Mouse (Mus musculus): ENCODE data around the gene Etv3. TPM values are rescaled to one million over a fixed set of nuclear protein-coding genes. Genes with fewer than 3 reads are reported as not detected.

Etv3 gene
- polyA plus RNA-seq, 1 experiment, result 4.6 TPM

DNA sequence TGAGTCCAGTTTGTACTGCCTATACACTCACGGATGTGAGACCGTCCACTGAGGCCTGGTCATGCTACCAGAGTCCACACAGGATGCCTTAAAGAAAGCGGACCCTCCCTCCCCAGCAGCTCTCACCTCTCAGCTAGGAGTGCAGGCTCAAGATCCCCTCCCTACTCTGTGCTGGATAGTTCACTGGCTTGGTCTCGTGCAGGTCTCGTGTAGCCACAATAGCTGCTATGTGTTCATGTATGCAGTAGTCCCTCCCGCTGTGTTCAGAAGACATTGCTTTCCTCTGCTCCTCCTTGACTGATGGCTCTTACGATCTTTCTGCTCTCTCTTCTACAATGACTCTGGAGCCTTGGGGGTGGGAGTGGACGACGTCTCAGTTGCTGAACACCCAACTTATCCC is 26.9 kb upstream of the Etv3 start:
- H3K79me2 ChIP-seq (ENCODE audit: control insufficient read depth, insufficient read depth), result no peaks in the 10 kb centered on the region
- H3ac ChIP-seq (ENCODE audit: control insufficient read depth, insufficient read length), result no peak overlapping the region
- no peak for TF ChIP-seq REST (IDR thresholded peaks at IDR 0.05; ENCODE audit: insufficient read depth, insufficient read length)
- H3K36me3 ChIP-seq (ENCODE audit: control insufficient read depth, insufficient read depth), result no peaks in the 10 kb centered on the region
- no peak overlapping the region for H3K4me2 ChIP-seq (ENCODE audit: low read depth)
- no peak overlapping the region for H3K4me3 ChIP-seq
- H3K27me3 ChIP-seq (ENCODE audit: control insufficient read depth, insufficient read depth, insufficient read length), result peaks cover 21% of the 10 kb centered on the region

DNA sequence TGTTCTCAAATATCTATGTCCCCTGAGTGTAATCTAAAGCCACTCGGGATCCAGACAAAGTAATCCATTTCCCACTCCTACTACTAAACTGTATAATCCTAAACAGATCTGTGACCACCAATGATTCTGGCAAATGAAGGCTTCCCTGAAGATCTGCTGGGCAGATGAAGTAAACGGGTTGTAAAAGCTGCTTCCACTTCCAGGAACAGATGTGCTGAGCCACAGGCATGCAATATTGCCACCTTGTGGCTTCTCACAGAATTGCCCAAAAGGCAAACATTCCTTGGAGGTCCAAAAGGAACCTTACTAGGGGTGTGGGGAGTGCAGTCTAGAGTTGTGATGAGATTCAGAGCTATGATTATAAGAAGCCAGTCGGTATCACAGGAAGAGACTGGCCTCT is 26.1 kb upstream of the Etv3 start:
- Histone ChIP-seq H3K36me3 (ENCODE audit: control insufficient read depth, insufficient read depth) (no peaks in the 10 kb centered on the region), H3K4me2 (ENCODE audit: low read depth) (no peak overlapping the region), H3K79me2 (ENCODE audit: control insufficient read depth, insufficient read depth) (no peaks in the 10 kb centered on the region), H3K27me3 (ENCODE audit: control insufficient read depth, insufficient read depth, insufficient read length) (peaks cover 21% of the 10 kb centered on the region), H3ac (ENCODE audit: control insufficient read depth, insufficient read length) (no peak overlapping the region), H3K4me3 (no peak overlapping the region)
- TF ChIP-seq MYOG (IDR thresholded peaks at IDR 0.05; ENCODE audit: control insufficient read depth in 1 of 3, insufficient read depth in 1 of 3, insufficient read length in 2 of 3, low read depth in 2 of 3) (no peak), MYOD1 (IDR thresholded peaks at IDR 0.05; ENCODE audit: control insufficient read depth in 1 of 3, insufficient read length in 2 of 3, low read depth in 2 of 3) (no peak), USF1 (IDR thresholded peaks at IDR 0.05; ENCODE audit: low read depth) (no peak), POLR2A (IDR thresholded peaks at IDR 0.05; ENCODE audit: insufficient read length, low read depth) (no peak), POLR2AphosphoS2 (IDR thresholded peaks at IDR 0.05; ENCODE audit: insufficient read length, low read depth) (no peak)

DNA sequence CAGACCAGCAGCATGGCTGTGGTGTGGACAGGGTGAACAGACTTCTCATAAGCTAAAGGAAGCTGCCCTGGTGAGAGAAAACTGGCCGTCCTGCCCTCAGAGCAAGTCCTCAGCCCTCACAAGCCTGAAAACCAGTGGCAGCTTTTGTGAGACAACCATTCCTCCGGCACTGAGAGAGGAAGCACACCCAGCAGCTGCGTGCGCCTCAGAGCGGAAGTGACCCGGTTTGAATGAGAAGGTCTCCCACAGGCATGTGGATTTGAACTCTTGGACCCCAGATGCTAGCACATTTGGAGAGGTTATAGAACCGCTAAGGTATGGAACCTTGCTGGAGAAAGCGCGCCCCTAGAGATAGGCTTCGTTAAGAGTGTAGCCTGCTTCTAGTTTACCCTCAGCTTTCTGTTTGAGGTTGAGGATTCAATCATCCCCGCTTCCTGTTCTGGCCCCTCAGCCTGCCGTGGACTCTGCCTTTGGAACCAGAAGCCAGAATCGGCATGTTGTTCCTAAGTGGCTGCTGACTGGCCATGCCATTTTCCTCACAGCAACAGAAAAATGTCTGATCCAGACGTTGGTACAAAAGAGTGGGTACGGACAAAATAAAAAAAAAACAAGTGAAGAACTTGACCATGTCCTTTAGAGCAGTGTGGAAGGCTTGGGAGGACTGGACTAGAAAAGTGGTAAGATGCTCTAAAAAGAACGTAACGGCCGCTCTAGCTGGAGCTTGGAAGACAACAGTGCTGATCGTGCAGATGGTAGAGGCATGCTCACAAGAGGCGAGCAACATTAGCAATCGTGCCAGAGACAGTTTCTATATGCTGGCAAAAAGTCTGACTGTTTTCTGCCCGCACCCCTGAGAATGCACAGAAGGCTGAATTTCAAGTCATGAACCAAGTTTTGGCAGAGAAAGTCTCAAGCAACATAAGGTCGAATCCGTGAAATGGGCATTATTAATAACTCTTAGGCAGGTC is 24.8 kb upstream of the Etv3 start:
- TF ChIP-seq USF1 (IDR thresholded peaks at IDR 0.05; ENCODE audit: low read depth) (no peak), TCF12 (IDR thresholded peaks at IDR 0.05; ENCODE audit: insufficient read depth, poor library complexity, severe bottlenecking) (no peak), CEBPB (IDR thresholded peaks at IDR 0.05; ENCODE audit: insufficient read depth, poor library complexity, severe bottlenecking) (no peak), POLR2AphosphoS2 (IDR thresholded peaks at IDR 0.05; ENCODE audit: insufficient read length, low read depth) (no peak), MYOG (IDR thresholded peaks at IDR 0.05; ENCODE audit: control insufficient read depth in 1 of 3, insufficient read depth in 1 of 3, insufficient read length in 2 of 3, low read depth in 2 of 3) (no peak), E2F4 (IDR thresholded peaks at IDR 0.05; ENCODE audit: insufficient read depth) (no peak), REST (IDR thresholded peaks at IDR 0.05; ENCODE audit: insufficient read depth, insufficient read length) (no peak)
- H3K36me3 ChIP-seq (ENCODE audit: control insufficient read depth, insufficient read depth), result no peaks in the 10 kb centered on the region
- no peaks in the 10 kb centered on the region for H3K79me2 ChIP-seq (ENCODE audit: control insufficient read depth, insufficient read depth)
- H3K4me2 ChIP-seq (ENCODE audit: low read depth), result no peak overlapping the region
- no peak overlapping the region for H3K4me3 ChIP-seq
- peaks cover 21% of the 10 kb centered on the region for H3K27me3 ChIP-seq (ENCODE audit: control insufficient read depth, insufficient read depth, insufficient read length)
- H3ac ChIP-seq (ENCODE audit: control insufficient read depth, insufficient read length), result no peak overlapping the region

DNA sequence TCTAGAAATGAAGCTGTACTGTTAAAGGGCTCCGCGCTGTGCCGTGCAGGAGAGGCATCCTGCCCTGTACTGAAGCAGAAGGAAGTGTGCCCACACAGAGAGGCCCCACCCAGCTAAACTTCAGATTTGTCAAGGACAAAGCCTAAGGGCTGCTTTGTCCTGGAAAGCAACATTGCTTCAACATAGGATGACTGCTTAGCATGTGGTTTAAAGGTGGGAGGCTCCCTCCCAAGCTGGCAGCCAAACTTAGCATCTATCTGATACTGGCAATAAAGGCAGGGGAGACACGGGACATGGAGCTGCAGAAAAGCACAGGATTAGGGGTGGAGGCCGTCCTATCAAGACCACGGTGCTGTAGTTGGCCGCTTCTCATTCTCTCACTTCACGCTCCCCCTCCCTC is 24.1 kb upstream of the Etv3 start:
- peaks cover 21% of the 10 kb centered on the region for H3K27me3 ChIP-seq (ENCODE audit: control insufficient read depth, insufficient read depth, insufficient read length)
- no peak overlapping the region for H3ac ChIP-seq (ENCODE audit: control insufficient read depth, insufficient read length)

DNA sequence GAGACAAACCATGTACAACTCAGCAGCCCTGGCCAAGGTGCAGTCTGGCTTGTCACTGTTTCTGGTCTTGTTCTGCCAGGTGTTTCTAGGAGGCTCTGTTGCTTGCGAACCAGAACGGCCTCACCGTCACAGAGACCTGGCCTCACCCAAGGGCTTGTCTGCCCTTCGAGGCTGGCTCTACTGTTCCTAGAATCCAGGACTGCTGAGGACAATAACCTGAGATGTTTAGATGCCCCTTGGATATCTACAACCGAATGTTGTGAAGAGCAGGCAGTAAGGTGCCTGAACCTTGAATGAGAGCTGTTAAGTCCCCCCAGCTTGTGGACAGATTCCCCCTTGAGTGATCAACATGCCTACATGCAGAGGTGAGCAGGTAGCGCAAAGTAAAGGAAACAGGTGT is 22.4 kb upstream of the Etv3 start:
- H3K4me3 ChIP-seq, result no peak overlapping the region
- TF ChIP-seq MYOD1 (IDR thresholded peaks at IDR 0.05; ENCODE audit: control insufficient read depth in 1 of 3, insufficient read length in 2 of 3, low read depth in 2 of 3) (no peak), USF1 (IDR thresholded peaks at IDR 0.05; ENCODE audit: low read depth) (no peak), TCF12 (IDR thresholded peaks at IDR 0.05; ENCODE audit: insufficient read depth, poor library complexity, severe bottlenecking) (no peak), MYOG (IDR thresholded peaks at IDR 0.05; ENCODE audit: control insufficient read depth in 1 of 3, insufficient read depth in 1 of 3, insufficient read length in 2 of 3, low read depth in 2 of 3) (no peak), TCF3 (IDR thresholded peaks at IDR 0.05; ENCODE audit: insufficient read length, low read depth) (no peak), POLR2A (IDR thresholded peaks at IDR 0.05; ENCODE audit: insufficient read length, low read depth) (no peak)
- no peaks in the 10 kb centered on the region for H3K36me3 ChIP-seq (ENCODE audit: control insufficient read depth, insufficient read depth)
- no peaks in the 10 kb centered on the region for H3K79me2 ChIP-seq (ENCODE audit: control insufficient read depth, insufficient read depth)
- peaks cover 21% of the 10 kb centered on the region for H3K27me3 ChIP-seq (ENCODE audit: control insufficient read depth, insufficient read depth, insufficient read length)
- no peak overlapping the region for H3ac ChIP-seq (ENCODE audit: control insufficient read depth, insufficient read length)
- no peak overlapping the region for H3K4me2 ChIP-seq (ENCODE audit: low read depth)

More for the DNA sequence above, 24.1 kb upstream of the Etv3 start:
- no peaks in the 10 kb centered on the region for H3K79me2 ChIP-seq (ENCODE audit: control insufficient read depth, insufficient read depth)
- no peak overlapping the region for H3K4me3 ChIP-seq
- H3K4me2 ChIP-seq (ENCODE audit: low read depth), result no peak overlapping the region
- TF ChIP-seq REST (IDR thresholded peaks at IDR 0.05; ENCODE audit: insufficient read depth, insufficient read length) (no peak), USF1 (IDR thresholded peaks at IDR 0.05; ENCODE audit: low read depth) (no peak), SRF (IDR thresholded peaks at IDR 0.05; ENCODE audit: control insufficient read depth, insufficient read length, low read depth) (no peak), TCF12 (IDR thresholded peaks at IDR 0.05; ENCODE audit: insufficient read depth, poor library complexity, severe bottlenecking) (no peak), TCF3 (IDR thresholded peaks at IDR 0.05; ENCODE audit: insufficient read length, low read depth) (no peak), E2F4 (IDR thresholded peaks at IDR 0.05; ENCODE audit: insufficient read depth) (no peak), MYOG (IDR thresholded peaks at IDR 0.05; ENCODE audit: control insufficient read depth in 1 of 3, insufficient read depth in 1 of 3, insufficient read length in 2 of 3, low read depth in 2 of 3) (no peak), MYOD1 (IDR thresholded peaks at IDR 0.05; ENCODE audit: control insufficient read depth in 1 of 3, insufficient read length in 2 of 3, low read depth in 2 of 3) (no peak)
- no peaks in the 10 kb centered on the region for H3K36me3 ChIP-seq (ENCODE audit: control insufficient read depth, insufficient read depth)

All from myocyte (in vitro differentiated cells).